Mouse (Mus musculus) lung, postnatal 4 days (tissue): ENCODE measurements around the gene Hrc.

Experiments
- DNase-seq, 2 experiments: peaks; one replicate each; pipeline ENCODE4 v3.0.0; 2021

Hrc gene

GRCm38 (mm10) chr7:45335056-45335455, at the start of gene Hrc:
Gene Hrc, plus strand, starts transcription at chr7:45335290.
- no peak for DNase-seq

DNA sequence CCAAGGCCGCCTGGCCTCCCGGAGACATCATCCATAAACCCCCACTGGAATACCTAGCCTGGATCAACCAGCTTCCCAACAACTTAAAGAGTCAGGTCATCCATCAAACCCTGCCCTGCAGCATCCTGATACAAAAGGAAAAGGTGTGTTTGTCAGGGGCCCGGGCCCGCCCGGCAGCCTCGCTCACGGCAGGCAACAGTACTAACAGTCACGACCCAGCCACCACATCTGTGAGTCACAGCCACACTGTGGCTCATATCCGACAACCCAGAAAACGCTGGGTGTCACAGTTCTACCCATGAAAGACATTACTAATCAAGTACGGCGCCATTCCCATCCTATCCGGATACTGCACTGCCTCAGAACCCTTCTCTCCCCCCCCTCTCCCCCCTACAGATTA, 48.6 kb upstream of the Hrc start:
- no peak for DNase-seq

DNA sequence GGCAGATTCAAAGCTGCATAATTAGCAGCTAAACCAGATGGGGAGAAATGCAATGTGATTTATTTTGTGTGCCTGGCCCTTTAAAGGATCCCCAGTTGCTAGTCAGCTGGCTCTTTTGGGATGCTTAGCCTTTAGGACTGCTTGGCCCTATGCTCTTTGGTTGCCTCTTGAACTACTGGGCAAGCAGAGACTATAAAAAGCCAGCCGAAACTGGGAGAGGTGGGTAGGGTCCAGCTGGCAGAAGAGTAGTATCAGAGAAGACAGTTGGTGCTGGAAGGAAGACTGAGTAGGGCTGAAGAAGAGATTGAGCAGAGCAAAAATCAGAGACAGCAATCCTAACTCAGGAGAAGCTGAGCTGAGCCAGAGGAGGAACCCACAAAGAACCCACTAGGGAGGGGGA, 38.5 kb upstream of the Hrc start:
- no peak for DNase-seq

GRCm38 (mm10) chr7:45297563-45297962, 37.5 kb upstream of the Hrc start:
- no peak for DNase-seq

- peak; percentile 60 to 72 for DNase-seq
These were observed 35.3 kb upstream of the Hrc start for GRCm38 (mm10) chr7:45299752-45300151.

GRCm38 (mm10) chr7:45300270-45300669, 34.8 kb upstream of the Hrc start:
- peak; percentile 58 to 72 for DNase-seq

GRCm38 (mm10) chr7:45302626-45303025, 32.5 kb upstream of the Hrc start:
- no peak for DNase-seq

DNA sequence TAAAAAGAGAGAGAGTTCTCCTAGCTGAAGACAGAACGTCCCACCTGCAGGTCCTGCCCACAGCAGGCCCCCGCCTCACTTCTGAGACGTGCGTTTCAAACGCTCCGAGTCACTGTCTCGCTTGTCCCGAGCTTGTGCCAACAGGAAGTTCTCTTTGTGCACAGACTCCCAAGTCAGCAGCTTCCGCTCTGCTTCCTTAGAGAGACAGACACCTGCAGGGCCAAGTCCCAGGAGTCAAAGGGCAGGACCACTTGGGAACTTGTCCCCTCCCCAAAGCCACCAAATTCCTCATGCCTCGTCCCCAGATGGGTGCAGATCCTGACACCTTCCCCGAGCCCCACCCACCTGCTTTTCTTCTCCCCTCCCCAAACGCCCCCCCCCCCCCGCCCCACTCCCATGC, 30.2 kb upstream of the Hrc start:
- DNase-seq, result peak in 1 of 2 experiments; percentile 27

DNA sequence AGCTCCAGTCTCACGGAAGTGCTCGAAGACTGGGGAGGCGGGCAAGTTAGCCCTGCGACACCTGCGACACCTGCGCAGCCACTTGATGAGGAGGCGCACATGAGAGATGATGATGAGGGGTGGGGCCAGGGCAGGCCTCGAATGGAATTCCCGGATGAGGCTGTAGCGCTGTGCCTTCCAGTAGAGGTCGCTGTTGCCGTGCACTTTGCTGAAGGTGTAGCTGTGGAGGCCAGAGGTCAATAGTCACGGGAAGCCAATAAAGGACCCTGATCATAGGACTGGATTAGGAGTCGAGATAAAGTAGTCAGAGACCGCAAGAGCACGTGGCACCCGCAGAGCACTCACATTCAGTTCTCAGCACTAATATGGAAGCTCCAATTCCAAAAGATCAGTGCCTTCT, 29.8 kb upstream of the Hrc start:
- DNase-seq, result peak; percentile 81 to 85

DNA sequence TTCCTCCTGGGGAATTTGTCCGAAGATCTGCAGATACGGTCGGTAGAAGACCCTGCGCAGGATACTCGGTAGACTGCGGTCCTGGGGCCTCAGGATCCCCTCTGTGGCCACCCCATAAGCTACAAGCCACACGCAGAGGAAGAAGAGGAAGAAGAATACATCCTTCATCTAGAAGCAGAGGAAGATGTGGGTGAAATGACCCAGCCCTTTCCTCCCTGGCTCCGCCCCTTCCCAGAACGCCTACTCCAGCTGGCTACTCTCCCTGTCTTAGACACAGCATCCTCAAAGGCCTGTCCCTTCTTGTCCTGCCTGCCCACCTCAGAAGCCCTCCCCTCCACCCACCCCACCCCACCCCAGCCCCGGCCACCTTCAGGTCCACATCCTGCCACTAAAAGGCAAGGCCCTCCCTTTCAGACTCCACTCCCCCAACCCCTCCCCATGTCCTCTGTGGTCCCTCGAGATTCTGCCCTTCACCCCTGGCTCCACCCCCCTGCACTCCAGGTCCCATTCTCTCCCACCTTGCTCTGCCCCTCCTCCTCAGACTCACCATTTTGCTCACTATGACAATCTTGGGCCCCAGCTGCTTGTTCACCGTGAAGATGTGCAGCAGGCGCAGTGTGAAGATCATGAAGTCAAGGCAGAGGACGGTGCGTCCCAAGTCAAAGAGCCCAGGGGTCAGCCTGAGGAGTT, 26.4 kb upstream of the Hrc start:
- DNase-seq, result peak in 1 of 2 experiments; percentile 39

DNA sequence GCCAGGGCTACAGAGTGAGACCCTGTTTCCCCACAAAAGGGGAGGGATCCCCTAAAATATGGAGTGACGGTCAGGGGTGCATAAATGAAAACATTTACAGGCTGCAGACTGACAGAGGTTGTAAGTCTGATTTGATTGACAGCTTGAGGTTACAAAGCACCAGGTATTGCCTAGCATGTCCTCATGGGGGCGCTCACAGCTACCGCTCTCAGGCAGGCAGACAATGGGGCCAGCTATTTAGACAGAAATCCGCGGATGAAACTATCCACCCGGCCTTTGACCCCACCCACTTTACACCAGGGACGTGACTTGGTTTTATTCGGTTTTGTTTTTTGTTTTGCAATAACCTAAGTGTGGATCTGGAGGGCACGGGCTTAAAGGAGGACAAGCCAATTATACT, 25.6 kb upstream of the Hrc start:
- DNase-seq, result peak; percentile 59 to 71

GRCm38 (mm10) chr7:45312023-45312422, 23.1 kb upstream of the Hrc start:
- no peak for DNase-seq

DNA sequence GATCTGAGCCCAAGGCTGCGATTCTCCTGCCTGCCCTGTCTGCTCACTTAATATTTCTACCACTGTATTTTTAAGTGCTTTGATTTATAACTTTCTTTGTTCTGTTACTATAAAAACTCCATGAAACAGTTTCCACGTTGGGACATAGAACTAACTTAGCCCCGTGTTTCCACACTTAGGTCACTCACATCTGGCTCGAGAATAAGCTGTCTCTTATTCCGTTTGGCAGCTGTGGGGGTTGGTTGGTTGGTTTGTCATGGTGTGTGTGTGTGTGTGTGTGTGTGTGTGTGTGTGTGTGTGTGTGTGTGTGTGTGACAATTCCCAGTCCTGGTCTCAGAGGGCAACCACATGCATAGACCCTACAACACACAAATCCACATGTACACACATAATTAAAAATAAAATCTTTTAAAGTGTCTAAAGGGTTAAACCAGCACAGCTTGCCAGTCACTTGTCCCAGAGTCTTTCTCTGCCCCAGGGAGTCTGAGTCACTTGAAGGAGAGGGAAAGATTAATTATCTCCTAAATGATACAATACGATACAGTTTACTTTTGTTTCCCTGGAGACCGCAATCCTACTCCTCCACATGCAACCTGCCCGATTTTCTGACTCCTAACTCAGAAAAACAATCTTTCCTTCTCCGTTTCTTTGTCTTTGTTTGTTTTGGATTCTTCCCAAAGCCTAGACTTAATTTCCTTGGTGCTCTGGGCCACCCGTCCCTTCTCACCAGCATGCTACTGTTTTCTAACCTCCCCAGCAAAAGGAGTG, 22.2 kb upstream of the Hrc start:
- no peak for DNase-seq

DNA sequence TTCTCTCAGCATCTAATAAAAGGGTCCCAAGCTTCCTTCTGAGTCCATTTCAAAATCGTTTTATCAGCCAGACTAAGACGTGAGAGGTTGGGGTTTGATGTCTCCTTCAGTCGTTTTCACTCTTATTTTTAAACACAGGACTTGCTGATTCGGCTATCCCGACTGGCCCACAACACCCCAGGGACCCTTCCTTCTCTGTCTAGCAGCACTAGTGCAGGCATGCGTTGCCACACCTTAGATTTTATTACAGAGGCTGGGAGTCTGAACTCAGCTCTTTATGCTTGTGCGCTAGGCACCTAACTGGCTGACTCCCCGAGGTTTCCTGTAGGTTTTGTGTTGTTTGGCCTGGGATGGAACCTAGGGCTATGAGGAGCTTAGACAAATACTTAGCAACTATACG, 21.6 kb upstream of the Hrc start:
- DNase-seq, result no peak

DNA sequence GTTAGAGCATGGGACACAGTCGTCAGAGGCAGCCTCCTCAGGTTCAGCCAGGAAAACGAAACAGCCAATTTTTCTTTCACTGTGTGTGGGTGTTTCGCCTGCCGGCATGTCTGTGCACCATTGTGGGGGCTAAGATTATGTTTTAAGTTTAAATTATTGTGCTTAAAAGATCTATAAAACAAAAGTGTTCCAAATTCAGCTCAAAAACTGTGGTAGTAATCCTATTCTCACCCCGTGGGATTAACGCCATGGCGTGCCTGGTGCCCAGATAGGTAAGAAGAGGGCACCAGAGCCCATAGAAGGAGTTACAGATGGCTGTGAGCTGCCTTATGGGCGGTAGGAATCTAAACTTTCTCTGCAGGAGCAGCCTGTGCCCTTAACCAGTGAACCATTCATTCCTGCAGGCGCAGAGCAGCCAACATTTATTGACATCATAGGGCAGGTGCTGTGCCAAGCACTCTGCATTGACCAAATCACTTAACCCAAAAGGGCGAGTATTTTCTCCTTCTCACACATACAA, 19.8 kb upstream of the Hrc start:
- DNase-seq, result no peak

GRCm38 (mm10) chr7:45316536-45316935, 18.6 kb upstream of the Hrc start:
- peak in 1 of 2 experiments; percentile 21 for DNase-seq

GRCm38 (mm10) chr7:45322245-45322644, 12.8 kb upstream of the Hrc start:
- no peak for DNase-seq

DNA sequence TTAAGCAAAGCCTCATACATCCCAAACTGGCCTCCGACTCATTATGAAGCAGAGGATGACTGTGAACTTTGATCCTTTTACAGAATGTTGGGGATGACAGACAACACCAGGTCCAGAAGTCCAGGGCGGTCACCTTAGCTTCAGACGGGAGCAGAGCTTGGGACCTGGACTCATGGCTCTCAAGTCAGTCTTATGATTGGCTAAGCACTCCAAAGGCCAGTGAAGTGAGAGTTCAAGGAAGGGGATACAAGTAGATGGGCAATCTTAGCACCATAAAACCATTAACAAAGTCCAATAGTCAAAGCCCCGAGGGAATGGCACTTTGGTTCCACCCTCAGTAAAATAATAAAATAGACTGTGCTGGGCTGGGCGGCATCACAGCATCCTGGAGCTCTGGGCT, 12.0 kb upstream of the Hrc start:
- no peak for DNase-seq

GRCm38 (mm10) chr7:45325800-45326199, 9.3 kb upstream of the Hrc start:
- no peak for DNase-seq

DNA sequence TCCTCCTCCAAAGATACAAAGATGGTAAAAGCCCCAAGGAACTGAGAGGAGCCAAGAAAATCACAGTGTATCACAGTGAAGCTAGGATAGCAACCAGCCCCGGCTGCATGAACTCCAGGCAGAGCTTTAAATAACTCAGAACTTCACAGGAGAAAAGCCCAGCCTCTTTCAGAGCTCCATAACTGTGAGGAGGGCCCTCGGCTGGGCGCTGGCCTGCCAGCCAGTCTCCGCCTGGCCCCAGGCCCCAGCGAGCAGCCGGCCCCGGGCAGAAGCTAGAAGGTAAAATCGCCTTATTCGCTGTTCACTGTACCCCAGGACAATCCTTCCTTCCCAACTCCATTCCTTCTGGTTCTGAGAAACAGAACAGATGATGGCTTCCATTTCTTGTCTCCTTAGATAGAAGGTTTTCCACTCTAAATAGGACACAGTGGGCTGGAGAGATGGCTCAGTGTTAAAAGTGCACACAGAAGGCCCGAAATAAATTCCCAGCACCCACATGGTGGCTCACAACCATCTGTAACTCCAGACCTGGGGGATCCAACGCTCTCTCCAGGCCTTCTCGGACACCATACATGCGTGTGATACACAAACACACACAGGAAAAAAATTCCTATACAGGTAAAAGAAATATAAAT, 6.1 kb upstream of the Hrc start:
- DNase-seq, result no peak

DNA sequence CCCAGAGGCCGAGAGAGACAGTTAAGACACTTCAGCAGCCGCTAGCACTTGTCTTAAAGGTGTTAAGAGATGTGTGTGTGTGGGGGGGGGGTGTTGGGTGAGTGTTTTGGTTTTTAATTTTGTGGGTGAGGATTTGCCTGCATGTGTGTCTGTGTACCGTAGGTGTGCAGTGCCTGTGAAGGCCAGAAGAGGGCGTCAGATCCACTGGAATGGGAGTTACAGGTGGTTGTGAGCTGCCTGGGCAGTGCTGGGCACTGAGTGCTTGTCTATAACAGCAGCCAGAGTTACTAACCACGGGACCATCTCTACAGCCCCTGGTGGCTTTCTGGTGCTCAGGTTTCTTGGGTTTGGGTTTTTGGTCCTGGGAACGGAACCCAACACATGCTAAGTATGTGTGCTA, 3.6 kb upstream of the Hrc start:
- no peak for DNase-seq

DNA sequence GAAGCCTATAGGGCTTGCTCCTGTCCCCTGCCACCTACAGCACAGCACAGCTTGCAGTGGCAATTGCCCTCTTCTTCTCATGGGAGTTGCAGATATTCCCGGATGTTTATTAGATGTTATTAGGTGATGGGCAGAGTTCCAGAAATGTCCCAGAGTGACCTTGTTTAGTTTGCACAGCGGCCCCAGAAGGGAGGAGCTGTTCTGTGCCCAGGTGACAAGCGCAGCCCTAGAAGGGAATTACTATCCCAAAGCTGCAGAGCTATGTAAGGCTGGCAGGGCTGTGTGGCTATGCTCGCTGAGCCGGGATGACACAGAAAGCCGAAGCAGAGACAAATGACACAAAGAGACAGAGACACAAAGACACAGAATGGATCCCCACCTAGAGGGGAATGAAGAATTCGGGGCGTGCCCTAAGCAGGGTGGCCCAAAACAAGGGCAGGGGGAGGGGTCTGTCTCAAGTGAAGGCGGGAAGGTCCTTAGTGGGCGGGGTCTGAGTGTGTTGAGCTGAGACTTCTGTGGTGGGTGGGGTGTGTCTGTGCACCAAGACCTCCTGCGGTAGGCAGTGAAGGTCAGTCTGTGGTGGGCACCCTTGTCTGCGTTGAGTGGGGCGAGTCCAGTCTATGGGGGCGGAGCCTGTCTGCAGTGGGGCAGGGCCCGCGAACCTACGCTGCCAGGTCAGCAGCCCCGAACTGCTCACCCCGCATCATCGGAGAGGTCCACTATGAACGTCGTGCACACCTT, 2.2 kb upstream of the Hrc start:
- peak; percentile 72 to 73 for DNase-seq

DNA sequence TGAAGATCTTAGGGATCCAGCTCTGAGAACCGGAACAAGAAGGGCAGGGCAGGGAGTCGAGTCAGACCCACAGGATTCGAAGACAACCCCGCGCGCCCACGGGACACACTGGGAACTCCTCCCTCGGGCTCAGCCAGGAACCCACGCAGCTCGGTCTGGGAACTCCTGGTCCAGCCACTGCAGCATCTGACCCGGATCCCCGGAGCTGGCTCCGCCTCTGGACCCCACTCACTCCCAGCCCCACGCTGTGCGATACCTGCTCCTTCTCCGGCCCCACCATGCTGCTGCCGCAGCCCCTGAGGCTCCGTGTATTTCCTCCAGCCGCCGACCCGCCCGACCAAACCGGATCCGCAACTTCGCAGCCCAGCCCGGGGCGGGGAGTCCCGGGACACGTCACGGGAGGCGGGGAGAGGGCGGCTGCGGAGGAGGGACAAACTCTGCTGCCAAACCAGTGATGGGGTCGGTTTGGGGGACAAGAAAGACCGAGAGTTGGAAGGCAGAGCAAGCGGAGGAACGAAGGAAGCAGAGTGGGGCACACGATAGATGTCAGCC, 1.6 kb upstream of the Hrc start, which contains the start of gene Trpm4:
TSS of gene Trpm4 (minus strand) at position 350 of the 552 bp plus-strand sequence.
- DNase-seq, result peak; percentile 93
